Mouse (Mus musculus): ENCODE data around the gene Slc44a5. TPM values are rescaled to one million over a fixed set of nuclear protein-coding genes. Genes with fewer than 3 reads are reported as not detected.
"Not testable (repeated sequence)": the region's sequence is repeated elsewhere in the genome, so short reads cannot be mapped to it uniquely, and the experiment has no call there.

The Slc44a5 gene
- total RNA-seq, 2 experiments from 2014 or later, result 0.47 to 0.53 TPM

DNA sequence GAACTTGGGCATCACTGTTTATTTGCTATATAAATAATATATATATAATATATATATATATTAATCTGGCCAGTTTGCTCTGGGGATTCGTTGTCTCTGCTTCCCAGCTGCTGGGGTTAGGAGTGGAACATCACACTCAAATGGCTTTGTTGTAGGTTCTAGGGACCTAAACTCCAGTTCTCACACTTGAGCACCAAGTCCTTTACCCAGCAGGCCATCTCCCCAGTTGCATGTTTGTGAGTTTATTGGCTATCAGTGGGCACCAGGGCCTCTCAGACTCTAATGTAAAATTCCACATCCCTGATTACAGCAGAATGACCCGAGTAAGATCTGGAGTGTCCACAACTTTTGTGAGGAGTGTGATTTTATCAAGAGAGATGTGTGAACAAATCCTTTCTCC, 161.5 kb downstream of the Slc44a5 start:
- DNase-seq, result no peak
- intact Hi-C loops (cut with DNase I; ENCODE audit: low total_unique reads), result no loop called here

GRCm38 (mm10) chr3:154136501-154136900, 163.3 kb downstream of the Slc44a5 start:
- intact Hi-C loops (cut with DNase I; ENCODE audit: low total_unique reads), result no loop called here
- no peak for DNase-seq

DNA sequence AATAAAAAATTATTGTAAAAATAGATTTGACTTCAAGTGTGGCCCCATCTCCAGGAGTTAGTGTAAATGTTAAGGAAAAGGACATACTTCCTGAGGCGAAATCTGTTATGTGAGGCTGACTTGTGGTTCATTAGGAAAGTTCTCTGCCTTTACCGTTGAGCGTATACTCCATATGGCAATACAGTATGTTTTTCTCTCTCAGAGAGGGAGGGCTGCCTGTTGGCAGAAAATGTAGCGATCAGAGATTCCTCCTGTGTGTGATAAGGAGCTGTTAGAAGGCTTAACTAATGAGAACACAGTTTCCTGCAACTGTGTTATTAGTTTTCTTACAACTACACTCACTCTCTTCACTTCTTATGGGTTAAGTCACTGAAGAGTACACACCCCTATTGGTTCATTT, 168.1 kb downstream of the Slc44a5 start:
- no peak for DNase-seq
- intact Hi-C loops (cut with DNase I; ENCODE audit: low total_unique reads), result no loop called here

DNA sequence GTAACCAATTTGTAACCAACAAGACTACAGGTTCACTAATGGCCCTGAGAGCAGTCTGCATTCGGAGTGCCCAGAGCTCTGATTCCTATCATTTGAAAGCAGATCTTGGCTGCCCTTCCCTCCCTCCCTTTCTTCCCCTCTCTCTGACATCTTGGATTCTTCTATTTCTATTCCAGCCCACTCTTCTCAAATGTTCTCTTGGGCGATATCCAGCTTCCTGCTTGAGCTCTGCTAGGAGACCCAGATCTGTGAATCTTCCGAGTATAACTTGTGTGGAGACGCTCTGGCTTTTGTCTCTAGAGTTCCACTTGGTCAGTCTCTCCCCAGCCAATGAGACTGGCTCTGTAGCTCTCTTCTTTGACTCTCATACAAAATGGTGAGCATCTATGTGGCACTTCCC, 169.4 kb downstream of the Slc44a5 start:
- DNase-seq, result no peak
- intact Hi-C loops (cut with DNase I; ENCODE audit: low total_unique reads), result no loop called here

DNA sequence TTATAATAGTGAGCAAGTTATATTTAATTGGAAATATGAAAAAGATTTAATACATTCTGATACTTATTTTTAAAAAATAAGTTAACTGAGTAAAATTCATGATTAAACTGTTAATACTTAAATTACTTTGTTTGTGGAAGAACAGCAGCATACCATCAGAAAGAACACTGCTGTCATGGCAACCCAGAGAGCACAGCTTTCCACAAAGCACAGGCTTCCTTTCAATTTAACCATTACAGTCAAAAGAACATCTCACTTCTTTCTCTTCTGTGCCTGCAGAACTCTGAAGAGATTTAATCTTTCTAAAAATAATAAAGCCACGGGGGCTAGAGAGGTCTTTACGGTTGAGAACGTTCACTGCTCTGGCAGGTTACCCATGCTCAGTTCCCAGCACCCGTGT, 172.5 kb downstream of the Slc44a5 start:
- intact Hi-C loops (cut with DNase I; ENCODE audit: low total_unique reads), result no loop called here
- no peak for DNase-seq

- DNase-seq, result no peak
- intact Hi-C loops (cut with DNase I; ENCODE audit: low total_unique reads), result no loop called here
Observed at GRCm38 (mm10) chr3:154149778-154150177, 176.5 kb downstream of the Slc44a5 start.

DNA sequence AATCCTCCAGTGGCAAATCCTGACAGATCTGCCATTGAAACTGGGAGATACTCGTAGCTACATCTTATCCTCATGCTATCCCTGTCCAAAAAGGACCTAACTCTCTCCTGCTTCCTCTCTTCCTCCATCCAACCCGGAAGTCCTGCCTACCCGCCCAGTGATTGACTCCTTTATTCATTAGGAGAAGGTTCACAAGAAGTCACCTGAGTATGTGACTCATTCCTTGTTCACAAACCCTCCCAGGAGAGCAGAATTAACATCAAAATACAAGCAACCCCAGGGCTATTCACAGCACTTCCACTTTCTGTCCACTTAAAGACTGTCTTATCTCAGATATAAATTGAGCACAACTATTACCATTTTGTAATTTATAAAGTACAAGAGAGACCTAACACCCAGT, 180.3 kb downstream of the Slc44a5 start:
- DNase-seq; intact Hi-C loops (cut with DNase I; ENCODE audit: low total_unique reads): not testable (repeated sequence)

- no peak for DNase-seq
- intact Hi-C loops (cut with DNase I; ENCODE audit: low total_unique reads), result no loop called here
Observed at GRCm38 (mm10) chr3:154165882-154166281, 192.6 kb downstream of the Slc44a5 start.

GRCm38 (mm10) chr3:154171881-154172592, 198.8 kb downstream of the Slc44a5 start:
- DNase-seq, result no peak
- intact Hi-C loops (cut with DNase I; ENCODE audit: low total_unique reads), result no loop called here

DNA sequence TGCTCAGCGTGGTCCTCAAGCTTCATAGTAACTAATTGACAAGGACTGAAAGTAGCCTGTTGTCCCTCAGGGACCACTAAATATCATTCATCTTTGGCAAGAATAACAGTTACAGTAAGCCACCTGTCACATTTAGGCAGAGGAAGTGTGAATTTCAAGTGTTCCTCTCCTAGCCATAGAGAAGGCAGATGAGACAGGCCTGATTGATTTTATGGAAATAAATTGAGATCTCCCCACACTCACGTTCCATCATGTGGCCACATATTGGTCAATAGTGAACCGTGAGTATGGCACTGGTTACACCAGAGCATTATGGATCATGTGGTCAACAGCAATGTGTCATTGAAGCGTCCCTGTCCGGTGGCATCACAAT, 199.3 kb downstream of the Slc44a5 start:
- no peak for DNase-seq
- intact Hi-C loops (cut with DNase I; ENCODE audit: low total_unique reads), result no loop called here

- DNase-seq, result no peak
- intact Hi-C loops (cut with DNase I; ENCODE audit: low total_unique reads), result no loop called here
Observed at GRCm38 (mm10) chr3:154173556-154173955, 200.3 kb downstream of the Slc44a5 start.

DNA sequence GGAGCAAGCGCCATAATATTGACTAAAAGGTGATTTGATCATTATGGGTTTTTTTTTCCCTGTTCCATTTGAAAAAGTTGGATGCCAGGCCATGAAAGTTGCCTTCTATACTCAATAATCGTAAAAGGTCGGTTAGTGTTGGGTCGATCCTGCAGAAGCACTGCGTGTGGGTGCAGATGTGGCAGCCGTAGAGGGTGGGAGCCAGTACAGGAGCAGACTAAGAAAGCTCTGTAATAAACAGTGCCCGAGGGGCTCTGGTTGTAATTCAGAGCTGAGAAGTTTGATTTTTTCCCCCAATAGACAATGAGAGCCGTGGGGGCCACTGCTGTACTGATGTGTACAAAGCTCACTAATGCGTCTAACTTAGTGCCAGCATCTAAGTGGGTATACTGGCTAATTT, 200.8 kb downstream of the Slc44a5 start:
- intact Hi-C loops (cut with DNase I; ENCODE audit: low total_unique reads), result no loop called here
- no peak for DNase-seq

GRCm38 (mm10) chr3:154174766-154175165, 201.5 kb downstream of the Slc44a5 start:
- no peak for DNase-seq

DNA sequence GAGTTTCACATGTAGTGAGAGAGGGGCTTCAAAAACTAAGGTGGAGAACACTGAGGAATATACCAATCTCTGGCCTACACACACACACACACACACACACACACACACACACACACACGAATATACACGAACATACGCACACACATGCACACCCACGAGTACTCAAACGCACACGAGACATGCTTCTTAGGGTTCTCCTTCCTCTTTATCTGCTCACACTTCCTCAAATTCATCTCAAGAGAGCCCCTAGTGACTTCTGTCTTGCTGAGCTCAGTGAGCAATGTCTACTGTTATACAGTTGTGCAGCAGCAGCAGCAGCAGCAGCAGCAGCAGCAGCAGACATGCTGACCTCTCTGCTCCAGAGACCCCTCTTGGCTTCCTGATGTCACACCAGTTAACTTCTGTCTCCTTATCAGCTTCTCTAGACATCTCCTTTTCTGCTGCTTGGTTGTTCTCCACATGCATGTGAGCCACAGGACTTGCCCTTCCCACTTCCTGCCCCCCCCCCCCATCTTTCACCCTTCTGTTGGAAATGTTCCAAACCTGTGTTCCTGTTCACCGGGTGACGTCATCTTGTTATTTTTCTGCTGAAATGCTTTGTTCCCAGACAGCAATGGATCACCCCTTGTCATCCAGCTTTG, 204.5 kb downstream of the Slc44a5 start:
- intact Hi-C loops (cut with DNase I; ENCODE audit: low total_unique reads), result no loop called here
- no peak for DNase-seq

More at GRCm38 (mm10) chr3:154174766-154175165, 201.5 kb downstream of the Slc44a5 start:
- intact Hi-C loops (cut with DNase I; ENCODE audit: low total_unique reads), result no loop called here

GRCm38 (mm10) chr3:154179423-154179920, 206.2 kb downstream of the Slc44a5 start:
- intact Hi-C loops (cut with DNase I; ENCODE audit: low total_unique reads), result no loop called here
- DNase-seq, result no peak

DNA sequence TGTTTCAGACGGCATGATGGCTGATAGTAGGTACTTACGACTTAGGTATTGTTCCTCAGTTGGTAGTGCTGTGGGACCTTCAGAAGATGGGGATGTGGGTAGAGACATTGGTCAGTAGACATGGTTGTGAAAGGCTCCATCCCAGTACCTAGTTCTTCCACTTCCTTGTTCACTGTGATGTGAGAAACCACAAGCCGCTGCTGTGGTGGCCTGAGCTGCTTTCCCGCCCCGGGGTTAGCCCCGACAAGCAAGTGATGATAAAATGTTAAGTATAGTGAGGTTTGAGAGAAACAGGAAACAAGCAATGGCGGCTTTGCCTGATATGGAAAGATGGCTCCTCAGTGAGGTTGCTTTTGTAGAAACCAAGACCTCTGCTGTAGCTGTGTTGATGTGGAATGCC, 209.8 kb downstream of the Slc44a5 start:
- intact Hi-C loops (cut with DNase I; ENCODE audit: low total_unique reads), result no loop called here
- DNase-seq, result no peak

GRCm38 (mm10) chr3:154183957-154184356, 210.7 kb downstream of the Slc44a5 start:
- DNase-seq, result no peak
- intact Hi-C loops (cut with DNase I; ENCODE audit: low total_unique reads), result no loop called here

DNA sequence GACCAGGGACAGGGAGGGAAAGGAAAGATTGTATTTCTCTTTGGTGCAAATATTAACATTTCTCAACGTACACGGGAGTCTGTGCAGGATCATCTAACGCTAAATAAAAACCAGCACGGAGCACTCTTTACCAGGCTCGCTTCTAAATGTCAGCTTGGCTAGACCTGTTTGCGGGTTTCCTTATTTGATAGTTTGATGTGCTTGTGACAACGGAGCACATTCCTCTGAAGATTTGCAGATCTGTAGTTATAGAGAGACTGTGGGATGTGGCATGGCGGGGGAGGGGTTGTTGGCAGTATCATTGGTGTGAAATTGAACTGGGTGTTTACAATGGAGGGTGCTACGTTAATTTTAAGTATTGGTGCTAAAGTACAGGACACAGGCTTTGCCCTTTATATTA, 215.4 kb downstream of the Slc44a5 start:
- no peak for DNase-seq
- intact Hi-C loops (cut with DNase I; ENCODE audit: low total_unique reads), result no loop called here

- DNase-seq, result no peak
- intact Hi-C loops (cut with DNase I; ENCODE audit: low total_unique reads), result no loop called here
Observed at GRCm38 (mm10) chr3:154192328-154193030, 219.2 kb downstream of the Slc44a5 start.

- no peak for DNase-seq
- intact Hi-C loops (cut with DNase I; ENCODE audit: low total_unique reads), result no loop called here
Observed at GRCm38 (mm10) chr3:154193189-154193840, 220.1 kb downstream of the Slc44a5 start.

All from gastrocnemius, postnatal 14 days (tissue).